Mouse (Mus musculus) spleen, embryonic (tissue): ENCODE data around the gene Pkn3.

Experiments
- CTCF ChIA-PET: fragments of 350-600 bp; sonication (Branson Sonifier 250); formaldehyde crosslinking; loops from one replicate; lab custom pipeline; 2022; lab: Charles Lee

Gene Pkn3

DNA sequence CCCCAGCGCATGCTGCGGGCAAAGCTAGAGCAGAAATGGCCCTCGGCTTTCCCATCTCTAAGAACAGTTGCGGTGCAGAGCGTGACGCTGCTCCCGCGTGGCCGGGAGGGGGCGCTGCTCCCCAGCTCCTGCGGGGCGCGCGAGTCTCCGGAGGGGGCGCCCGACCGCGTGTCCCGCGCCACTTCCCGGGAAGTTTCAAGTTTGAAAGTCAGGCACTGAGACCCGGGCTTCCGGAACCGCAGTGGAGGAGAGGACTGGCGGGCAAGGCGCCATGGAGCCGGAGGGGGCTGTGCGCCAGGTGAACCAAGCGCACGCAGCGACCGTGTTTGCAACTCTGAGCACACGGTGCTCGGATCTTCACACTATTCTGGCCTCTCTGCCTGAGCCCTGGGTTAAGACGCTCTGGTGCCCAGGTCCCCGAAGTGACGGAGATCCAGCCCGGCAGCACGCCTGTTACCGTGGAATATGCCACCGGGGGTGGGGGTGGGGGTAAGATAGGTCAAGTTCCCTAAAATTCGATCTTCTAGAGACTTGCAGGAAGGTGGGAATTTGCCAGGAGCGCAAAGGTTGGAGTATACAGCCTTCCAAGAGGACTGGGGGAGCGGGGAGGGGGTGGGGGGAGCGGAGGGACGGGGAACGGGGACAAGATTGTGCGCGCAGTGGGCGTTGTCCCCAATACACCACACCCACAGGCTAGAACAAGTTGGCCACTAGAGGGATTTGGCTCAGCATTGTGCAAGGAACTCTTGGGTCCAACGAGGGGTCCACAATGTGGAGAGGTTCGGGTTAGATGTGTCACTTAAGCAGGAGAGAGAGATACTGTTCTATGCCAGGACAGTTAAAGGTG is at the start of gene Pkn3:
Gene Pkn3, plus strand, starts transcription at position 183 of the 847 bp plus-strand sequence.
- CTCF ChIA-PET = no interaction called here

DNA sequence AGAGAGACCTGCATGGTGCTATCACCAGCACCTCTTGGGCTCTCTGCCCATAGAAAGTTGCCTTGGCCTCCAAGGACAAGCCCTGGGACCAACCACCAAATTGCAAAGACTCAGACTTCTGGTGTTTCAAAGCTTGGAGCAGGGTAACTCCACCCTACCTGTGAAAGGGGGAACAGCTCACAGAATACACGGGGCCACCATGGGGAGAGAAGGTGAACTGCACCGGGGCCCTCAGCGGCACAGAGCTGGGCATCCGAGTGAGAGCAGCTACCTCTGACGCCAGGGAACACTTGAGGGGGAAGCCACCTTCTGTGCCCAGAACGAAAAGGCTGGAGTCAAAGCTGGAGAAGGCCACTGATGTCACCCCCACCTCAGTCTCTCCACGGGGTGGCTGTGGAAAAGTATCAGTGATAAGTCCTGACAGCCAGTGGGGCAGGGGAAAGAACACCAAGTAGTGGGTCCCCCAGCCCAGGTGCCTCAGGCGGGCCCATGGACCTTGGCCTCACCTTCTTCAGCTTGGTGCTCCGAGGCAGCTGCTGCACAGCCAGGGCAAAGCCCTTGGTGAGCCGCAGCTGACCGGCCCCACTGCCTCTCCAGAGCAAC is 45.1 kb upstream of the Pkn3 start:
- CTCF ChIA-PET = interaction anchor here (0.6 kb wide), 1 partner anchor 93 kb away, joined by 3 read pairs; no protein-coding TSS in a partner anchor

DNA sequence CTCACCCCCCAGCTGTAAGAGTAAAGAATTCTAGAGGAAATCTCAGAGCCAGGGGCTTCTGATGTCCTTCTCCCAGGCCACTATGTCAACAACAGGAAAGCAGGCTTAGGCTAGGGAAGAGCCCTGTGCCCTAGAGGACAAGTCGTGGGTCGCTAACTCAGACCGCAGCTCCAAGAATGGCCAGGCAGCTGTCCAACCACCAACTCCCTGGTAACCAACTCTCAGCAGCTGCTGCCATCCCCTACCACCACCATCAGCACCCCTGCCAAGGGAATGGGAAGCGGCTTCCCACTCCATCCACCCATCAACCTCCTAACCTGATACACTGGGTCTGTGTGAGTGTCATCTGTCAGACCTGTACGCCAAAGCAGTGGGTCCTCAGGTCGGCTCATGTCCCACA is 44.5 kb upstream of the Pkn3 start:
- CTCF ChIA-PET = no interaction called here

DNA sequence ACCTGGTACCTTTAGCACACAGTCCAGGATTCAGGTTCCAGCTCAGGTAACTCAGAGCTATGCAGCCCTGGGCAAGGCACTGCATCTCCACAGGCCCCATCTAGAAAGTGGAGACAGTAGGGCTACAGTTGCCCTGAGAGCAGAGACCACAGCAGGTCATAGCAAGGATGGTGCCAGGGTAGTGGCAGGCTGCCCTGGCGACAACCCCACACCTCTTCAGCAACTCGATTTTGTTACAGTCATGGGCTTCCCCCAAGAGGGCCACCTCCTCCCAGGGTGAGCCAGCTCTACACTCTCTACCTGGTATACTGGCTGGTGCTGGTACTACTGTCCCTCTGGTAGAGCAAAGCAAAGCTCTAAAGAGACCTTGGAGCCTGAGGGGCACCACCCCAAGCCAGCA is 39.7 kb upstream of the Pkn3 start:
- CTCF ChIA-PET = interaction anchor here (0.5 to 0.6 kb wide), 2 partner anchors 51 to 94 kb away, joined by 4 to 5 read pairs; no protein-coding TSS in a partner anchor

DNA sequence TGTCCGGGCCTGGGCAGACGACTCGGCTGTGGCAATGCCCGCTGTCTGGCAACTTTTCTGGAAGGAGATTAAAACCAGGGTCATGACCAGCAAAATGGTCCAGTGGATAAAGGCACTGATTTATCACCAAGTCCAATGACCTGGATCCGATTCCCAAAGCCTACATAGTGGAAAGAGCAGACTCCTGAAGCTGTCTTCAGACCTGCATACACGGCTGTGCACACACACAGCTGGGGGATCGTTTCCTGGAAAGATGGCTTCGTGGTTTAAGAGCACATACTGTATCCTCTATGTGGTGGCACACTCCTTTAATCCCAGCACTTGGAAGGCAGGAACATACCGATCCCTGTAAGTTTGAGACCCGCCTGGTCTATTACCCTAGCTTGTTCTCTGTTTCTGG is 39.1 kb upstream of the Pkn3 start:
- CTCF ChIA-PET = interaction anchor here (0.6 to 0.9 kb wide), 2 partner anchors 14 to 94 kb away, joined by 4 to 13 read pairs; no protein-coding TSS in a partner anchor

DNA sequence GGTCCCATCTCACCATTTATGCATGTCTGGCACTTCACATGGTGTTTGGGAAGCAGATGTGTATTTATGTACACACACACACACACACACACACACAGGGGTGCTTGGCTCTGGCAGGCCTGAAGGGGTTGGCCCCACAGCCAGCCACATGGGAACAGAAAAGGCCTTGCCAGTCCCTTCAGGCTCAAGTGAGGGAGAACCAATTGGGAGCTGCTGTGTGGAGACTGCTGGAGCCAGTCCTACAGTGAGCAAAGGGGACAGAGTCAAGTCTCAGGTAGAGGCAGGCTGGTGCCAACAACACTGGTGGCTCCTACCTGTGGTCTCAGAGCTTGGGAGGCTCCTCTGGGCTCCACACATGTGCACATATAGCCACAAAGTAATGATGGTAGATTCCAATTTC is 37.8 kb upstream of the Pkn3 start:
- CTCF ChIA-PET = interaction anchor here (0.6 kb wide), 1 partner anchor 459 kb away, joined by 5 read pairs; no protein-coding TSS in a partner anchor

DNA sequence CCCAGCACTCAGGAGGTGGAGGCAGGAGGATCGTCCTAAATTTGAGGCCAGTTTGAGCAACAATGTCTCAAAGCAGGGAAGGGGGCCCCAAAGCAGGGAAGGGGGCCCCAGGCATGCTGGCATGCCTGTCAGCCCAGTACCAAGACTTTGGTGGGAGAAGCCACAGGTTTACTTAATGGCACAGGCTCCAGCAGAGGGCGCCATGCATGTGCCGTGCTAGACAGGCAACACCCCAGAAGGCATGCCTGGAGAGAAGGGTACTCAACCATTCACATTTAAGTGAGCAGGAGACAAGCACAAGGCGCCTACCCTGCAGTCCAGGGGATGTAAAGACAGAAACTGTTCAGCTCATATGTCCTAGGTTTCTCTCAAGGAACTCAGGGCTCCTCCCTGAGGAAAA is 35.0 kb upstream of the Pkn3 start:
- CTCF ChIA-PET = interaction anchor here (0.6 kb wide), 1 partner anchor 1193 kb away, joined by 3 read pairs; no protein-coding TSS in a partner anchor

DNA sequence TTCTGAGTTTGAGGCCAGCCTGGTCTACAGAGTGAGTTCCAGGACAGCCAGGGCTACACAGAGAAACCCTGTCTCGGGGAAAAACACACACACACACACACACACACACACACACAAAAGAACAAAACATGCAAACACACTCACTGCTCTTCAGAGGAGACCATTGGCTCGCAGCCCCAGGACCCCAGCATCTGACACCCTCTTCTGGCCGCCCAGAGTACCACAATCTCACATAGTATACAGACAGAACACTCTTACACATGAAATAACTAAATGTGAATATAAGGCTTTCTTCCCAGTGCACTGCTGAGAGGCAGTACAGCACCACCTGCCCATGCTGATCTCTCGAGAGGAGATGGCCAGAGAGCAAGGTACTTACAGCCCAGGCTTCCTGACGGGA is 32.9 kb upstream of the Pkn3 start:
- CTCF ChIA-PET = interaction anchor here (0.9 to 1.2 kb wide), 2 partner anchors 18 to 21 kb away, joined by 3 to 5 read pairs; no protein-coding TSS in a partner anchor

DNA sequence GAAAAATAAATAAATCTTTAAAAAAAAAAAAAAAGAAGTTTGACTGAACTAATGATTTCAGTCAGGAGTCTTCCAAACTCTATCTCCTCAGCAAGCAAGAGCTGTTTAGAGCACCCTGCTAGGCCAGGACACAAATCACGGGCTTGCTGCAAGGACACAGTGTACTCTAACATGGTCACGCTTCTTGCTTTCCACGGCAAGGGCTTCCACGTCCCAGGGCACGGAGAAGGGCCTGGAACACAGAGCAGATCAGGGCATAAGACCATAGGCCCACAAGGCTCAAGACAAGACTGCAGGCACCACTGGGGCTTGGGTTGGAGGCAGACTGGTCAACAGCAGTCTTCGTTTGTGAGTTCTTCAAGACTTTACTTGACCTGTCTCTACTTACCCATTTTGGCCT is 30.4 kb upstream of the Pkn3 start:
- CTCF ChIA-PET = no interaction called here

DNA sequence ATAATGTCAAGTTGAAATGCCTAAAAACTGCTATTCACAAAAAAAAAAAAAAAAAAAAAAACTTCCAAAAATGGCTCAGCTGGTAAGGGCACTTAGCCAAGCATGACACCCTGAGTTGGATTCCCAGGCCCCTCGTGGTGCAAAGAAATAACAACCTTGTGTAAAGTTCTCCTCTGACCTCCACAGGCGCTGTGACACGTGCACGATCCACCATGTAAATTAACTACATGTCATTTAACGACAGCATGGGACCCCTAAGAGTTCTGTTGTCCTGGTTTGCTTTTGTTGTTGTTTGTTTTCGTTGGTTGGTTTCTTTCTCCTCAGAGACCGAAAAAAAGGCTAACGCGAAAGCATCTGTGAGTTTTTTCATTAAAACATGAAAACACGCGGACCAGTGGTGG is 29.4 kb upstream of the Pkn3 start:
- CTCF ChIA-PET = no interaction called here

DNA sequence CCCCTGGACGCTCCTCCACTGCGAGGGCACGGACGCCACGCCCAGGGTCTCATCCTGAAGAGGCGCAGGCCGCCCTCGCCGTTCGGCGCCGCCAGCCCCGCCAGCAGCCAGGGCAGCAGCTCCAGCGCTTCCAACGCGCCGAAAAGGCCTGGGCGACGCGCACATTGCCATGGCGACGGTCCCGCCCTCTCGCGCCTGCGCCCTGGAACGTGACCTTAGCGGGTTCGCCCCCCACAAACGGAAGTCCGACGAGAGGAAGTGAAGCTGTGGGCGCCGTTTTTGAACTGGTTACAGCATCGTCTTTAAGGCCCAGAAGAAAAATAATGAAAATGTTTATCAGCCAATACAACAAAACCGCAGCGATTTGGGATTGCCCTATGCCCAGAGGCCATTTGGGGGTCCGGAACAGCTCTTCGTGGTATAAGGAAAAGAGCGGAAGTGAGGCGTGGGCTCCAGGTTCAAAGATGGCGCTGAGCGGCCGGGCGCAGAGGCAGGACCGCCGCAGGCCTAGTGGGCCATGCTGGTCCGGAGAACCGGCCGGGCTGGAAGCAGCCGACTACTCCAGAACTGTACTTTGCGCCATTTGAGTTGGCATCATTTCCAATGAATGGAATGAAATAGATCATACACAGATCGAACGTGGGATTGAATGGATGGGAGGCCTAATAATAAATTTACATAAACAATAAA is 28.6 kb upstream of the Pkn3 start, which contains the start of gene Wdr34:
Gene Wdr34, minus strand, starts transcription at position 183 of the 690 bp plus-strand sequence.
- CTCF ChIA-PET = interaction anchor here (0.6 kb wide), 1 partner anchor 1036 kb away, joined by 7 read pairs; no protein-coding TSS in a partner anchor

DNA sequence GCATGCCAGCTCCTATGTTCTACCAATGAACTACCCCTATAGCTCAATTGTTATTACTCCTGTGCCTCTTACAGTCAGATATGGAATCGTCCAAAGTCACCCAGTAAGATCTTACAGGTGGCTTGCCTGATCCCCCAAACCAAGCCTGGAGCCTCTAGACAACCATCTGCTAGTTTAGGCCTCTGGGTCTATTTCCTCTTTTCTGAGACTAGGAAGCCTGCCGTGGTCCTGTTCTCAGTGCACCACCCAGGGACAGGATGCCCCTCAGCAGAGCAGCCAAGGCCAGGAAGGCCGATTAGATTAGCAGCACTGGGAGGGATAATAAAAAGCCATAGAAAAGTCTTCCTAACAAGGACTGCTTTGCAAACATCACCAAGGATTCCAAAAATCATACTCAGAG is 27.7 kb upstream of the Pkn3 start:
- CTCF ChIA-PET = interaction anchor here (0.6 kb wide), 1 partner anchor 11 kb away, joined by 7 read pairs; no protein-coding TSS in a partner anchor

DNA sequence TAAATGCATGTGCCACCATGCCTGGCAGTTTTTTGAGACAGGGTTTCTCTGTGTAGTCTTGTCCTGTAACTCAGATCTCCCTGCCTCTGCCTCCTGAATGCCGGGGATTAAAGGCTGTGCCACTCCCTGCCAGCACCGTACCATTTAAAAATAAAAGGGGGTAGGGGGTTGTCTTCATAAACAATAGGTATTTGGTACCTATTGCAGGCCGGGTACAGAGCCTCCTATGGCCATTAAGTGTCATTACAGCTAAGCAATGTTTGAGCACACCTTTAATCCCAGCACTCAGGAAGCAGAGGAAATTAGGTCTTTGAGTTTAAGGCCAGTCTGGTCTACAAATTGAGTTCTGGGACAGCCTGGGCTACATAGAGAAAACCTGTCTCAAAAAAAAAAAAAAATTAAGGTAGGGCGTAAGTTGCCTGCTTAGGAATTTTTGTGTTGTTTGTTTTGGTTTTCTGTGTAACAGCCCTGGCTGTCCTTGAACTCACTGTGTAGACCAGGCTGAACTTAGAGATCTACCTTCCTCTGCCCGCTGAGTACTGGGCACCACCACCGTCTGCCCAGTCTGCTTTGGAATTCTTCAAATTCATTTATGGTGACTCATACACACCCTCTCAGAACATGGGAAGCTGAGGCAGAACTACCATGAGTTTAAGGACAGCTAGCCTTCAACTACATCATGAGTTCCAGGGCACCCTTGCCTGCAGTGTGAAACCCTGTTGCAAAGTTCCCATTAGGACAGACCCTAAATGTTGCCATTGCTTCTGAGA is 25.3 kb upstream of the Pkn3 start:
- CTCF ChIA-PET = no interaction called here

DNA sequence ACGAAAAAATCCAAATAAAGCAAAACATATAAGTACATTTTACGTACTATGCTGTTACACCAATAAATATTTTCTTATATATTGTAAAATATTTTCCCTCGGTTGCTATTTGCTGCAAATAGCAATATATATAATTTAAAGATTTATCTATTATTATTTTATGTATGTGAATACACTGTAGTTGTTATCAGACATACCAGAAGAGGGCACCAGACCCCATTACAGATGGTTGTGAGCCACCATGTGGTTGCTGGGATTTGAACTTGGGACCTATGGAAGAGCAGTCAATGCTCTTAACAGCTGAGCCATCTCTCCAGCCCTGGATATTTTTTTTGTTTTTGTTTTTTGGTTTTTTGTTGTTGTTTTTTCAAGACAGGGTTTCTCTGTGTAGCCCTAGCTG is 22.2 kb upstream of the Pkn3 start:
- CTCF ChIA-PET = interaction anchor here (0.7 kb wide), 1 partner anchor 440 kb away, joined by 15 read pairs; no protein-coding TSS in a partner anchor

DNA sequence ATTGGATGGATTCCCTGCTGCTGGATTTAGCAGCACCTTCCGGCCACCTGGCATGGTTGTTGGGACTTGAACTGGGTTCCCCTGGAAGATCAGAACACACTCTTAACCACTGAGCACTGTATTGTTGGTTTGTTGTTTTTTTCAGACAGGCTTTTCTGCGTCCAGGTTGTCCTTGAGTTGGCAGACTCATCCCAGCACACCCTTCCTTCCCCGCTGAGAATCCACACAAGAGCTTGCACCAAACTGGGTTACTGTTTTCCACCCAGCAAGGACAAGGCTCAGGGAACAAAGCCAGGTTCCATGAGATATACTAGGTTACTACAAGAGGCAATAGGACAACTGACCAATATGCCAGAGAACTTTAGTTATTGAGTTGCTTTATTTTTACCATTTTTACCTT is 20.7 kb upstream of the Pkn3 start:
- CTCF ChIA-PET = no interaction called here

DNA sequence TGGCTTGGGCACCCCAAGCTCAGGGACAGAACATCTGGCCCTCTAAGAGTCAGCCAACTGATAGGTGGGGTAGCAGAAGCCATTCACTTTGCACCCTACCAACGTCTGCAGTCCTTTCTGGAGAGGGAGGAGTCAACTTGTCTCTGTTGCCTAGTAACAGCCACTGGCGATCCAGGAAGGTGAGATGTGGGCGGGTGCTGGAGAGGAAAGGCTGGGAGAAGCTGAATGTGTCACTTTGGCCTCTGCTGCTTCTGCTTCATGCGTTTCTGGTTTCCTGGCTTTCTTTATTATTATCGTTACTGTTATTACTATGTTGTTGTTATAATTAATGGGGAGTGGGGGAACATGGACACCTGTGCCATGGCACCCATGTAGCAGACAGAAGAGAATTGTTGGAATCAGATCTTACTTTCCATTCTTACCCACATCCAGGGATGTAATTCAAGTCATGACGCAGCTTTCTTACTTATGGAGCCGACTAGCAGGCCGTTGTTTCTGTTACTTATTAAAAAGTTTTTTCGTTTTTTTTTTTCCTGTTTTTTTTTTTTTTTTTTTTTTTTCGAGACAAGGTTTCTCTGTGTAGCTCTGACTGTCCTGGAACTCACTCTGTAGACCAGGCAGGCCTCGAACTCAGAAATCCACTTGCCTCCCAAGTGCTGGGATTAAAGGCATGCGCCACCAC is 20.1 kb upstream of the Pkn3 start, which contains the start of gene Set:
Gene Set, plus strand, starts transcription at position 156 of the 682 bp plus-strand sequence.
- CTCF ChIA-PET = interaction anchor here (0.6 kb wide), 1 partner anchor 174 kb away, joined by 5 read pairs; no protein-coding TSS in a partner anchor

DNA sequence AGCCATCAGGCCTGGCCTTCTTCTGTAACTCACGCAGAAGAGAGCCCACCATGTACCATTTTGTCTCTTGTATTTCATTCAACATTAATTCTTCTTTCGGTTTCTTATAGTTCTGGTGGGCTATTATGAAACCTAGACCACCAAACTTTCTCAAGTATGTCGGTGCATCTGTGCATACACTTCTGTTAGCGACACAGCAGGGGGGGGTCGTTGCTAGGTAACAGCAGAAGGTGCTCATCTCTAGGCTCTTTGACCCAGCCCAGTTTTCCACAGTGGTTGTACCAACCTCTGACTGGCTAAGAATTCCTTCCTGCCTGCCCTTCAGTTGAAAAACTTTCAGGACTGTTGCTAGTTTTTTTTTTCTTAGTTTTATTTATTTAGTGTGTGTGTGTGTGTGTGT is 19.1 kb upstream of the Pkn3 start:
- CTCF ChIA-PET = interaction anchor here (0.6 kb wide), 1 partner anchor 76 kb away, joined by 4 read pairs; no protein-coding TSS in a partner anchor

DNA sequence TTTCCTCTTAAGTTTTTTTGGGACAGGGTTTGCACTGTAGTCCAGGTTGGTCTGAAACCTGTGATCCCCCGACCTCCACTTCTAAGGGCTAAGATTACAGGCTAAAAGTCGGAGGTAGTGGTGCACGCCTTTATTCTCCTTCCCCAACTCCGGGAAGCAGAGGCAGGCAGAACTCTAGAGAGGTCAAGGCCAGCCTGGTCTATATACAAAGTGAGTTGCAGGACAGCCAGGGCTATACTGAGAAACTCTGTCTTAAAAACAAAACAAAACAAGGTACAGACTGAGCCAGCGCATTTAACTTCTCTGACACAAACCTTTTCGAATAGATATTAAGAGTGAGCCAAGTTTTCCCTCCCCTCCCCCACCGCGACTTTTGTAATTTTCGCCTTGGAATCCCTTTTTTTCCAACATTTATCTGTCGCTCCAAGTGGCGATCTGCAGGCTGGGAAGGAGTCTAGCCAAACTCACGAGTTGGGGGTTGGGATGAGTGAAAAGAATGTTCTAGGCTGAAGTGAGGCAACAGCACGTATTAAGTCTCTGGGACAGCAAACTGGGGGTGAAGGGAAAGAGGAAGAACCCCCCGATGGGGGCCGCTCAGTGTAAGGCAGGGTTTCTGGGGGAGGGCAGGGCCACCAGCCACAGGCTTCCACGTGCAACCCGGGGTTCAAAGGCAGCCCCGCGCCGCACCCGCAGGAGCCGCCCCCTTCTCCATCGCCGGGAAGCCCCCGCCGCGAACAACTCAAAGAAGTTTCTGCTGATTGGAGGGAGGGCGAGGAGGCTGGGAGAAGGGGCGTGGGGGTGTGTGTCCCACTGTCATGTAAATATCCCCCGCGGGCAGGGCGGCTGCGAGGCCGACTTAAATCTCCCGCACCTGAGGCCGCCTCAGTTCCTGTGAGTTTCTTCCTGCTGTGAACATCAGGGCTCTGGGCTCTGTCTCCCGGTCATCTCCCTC is 16.0 kb upstream of the Pkn3 start:
- CTCF ChIA-PET = interaction anchor here (0.7 kb wide), 1 partner anchor 16 kb away, joined by 5 read pairs; no protein-coding TSS in a partner anchor
